Mouse (Mus musculus) urinary bladder, postnatal 10 days (tissue): Measurements from ENCODE around the gene Pprc1.

Source experiments
- DNase-seq: peaks from one replicate; pipeline ENCODE4 v3.0.0; 2022; ENCODE audit warnings: low spot score

Gene Pprc1

GRCm38 (mm10) chr19:46056388-46056946 is 11.8 kb downstream of the Pprc1 start:
- peak; percentile 70 for DNase-seq

GRCm38 (mm10) chr19:46056947-46057607 is 12.4 kb downstream of the Pprc1 start:
- peak; percentile 47 for DNase-seq

- no peak for DNase-seq
Observed at GRCm38 (mm10) chr19:46058466-46058865, 13.8 kb downstream of the Pprc1 start.

- no peak for DNase-seq
Observed at GRCm38 (mm10) chr19:46060845-46061244, 16.2 kb downstream of the Pprc1 start.

- no peak for DNase-seq
Observed at GRCm38 (mm10) chr19:46068054-46068453, 23.4 kb downstream of the Pprc1 start.

GRCm38 (mm10) chr19:46073285-46073684 is 28.6 kb downstream of the Pprc1 start:
- DNase-seq = no peak

GRCm38 (mm10) chr19:46074266-46074665 is 29.6 kb downstream of the Pprc1 start:
- DNase-seq = no peak

- DNase-seq = peak; percentile 99
Observed at GRCm38 (mm10) chr19:46075616-46076607, 31.2 kb downstream of the Pprc1 start, which contains the start of gene Nolc1. Gene Nolc1 (plus strand): TSS chr19:46075863.

- DNase-seq = no peak
Observed at GRCm38 (mm10) chr19:46078535-46078934, 33.8 kb downstream of the Pprc1 start.

GRCm38 (mm10) chr19:46085185-46085584 is 40.5 kb downstream of the Pprc1 start:
- DNase-seq = no peak

GRCm38 (mm10) chr19:46086337-46086736 is 41.7 kb downstream of the Pprc1 start:
- no peak for DNase-seq

GRCm38 (mm10) chr19:46087871-46088270 is 43.2 kb downstream of the Pprc1 start:
- no peak for DNase-seq

GRCm38 (mm10) chr19:46091641-46092040 is 47.0 kb downstream of the Pprc1 start:
- DNase-seq = no peak

- DNase-seq = no peak
Observed at GRCm38 (mm10) chr19:46094144-46094543, 49.5 kb downstream of the Pprc1 start.

GRCm38 (mm10) chr19:46095291-46095690 is 50.6 kb downstream of the Pprc1 start:
- DNase-seq = no peak

GRCm38 (mm10) chr19:46096396-46096795 is 51.7 kb downstream of the Pprc1 start:
- no peak for DNase-seq

GRCm38 (mm10) chr19:46099561-46099960 is 54.9 kb downstream of the Pprc1 start:
- no peak for DNase-seq

GRCm38 (mm10) chr19:46103437-46104186 is 58.9 kb downstream of the Pprc1 start:
- no peak for DNase-seq

- DNase-seq = no peak
Observed at GRCm38 (mm10) chr19:46104187-46104557, 59.5 kb downstream of the Pprc1 start.

- no peak for DNase-seq
Observed at GRCm38 (mm10) chr19:46110214-46110613, 65.5 kb downstream of the Pprc1 start.

GRCm38 (mm10) chr19:46110781-46111180 is 66.1 kb downstream of the Pprc1 start:
- no peak for DNase-seq

- DNase-seq = no peak
Observed at GRCm38 (mm10) chr19:46114617-46115016, 69.9 kb downstream of the Pprc1 start.
